Mouse (Mus musculus) hindbrain, embryonic 15.5 days (tissue): ENCODE measurements at regions not wholly inside any gene's neighbourhood (a gene's known extent, or its start where the extent isn't known, plus 50 kb on each side); places are given as distances from the start of the nearest gene placed in this dataset.

Experiments used
- ATAC-seq: fragments of 200-750 bp; cut with Nextera tagmentation; 2 replicates; pipeline ENCODE4 v1.8.0; 2017; ENCODE audit warnings: low read depth, moderate number of reproducible peaks, moderate TSS enrichment; ENCODE audit not compliant: low FRiP score
- H3K27ac ChIP-seq: fragments of 300-500 bp; sonication (generic); replicated peaks from 2 replicates; pipeline ENCODE4 v1.5.1; 2015; ENCODE audit warnings: mild to moderate bottlenecking, inconsistent platforms
- H3K27me3 ChIP-seq: fragments of 300-500 bp; sonication (generic); 2 replicates; pipeline ENCODE4 v1.6.1; 2015; ENCODE audit warnings: control low read depth, inconsistent platforms
- H3K36me3 ChIP-seq: fragments of 300-500 bp; sonication (generic); 2 replicates; pipeline ENCODE4 v1.6.1; 2015; ENCODE audit warnings: control low read depth, inconsistent platforms
- H3K4me1 ChIP-seq: fragments of 300-500 bp; sonication (generic); replicated peaks from 2 replicates; pipeline ENCODE4 v1.6.1; 2015; ENCODE audit warnings: control low read depth, inconsistent platforms
- H3K4me2 ChIP-seq: fragments of 300-500 bp; sonication (generic); 2 replicates; pipeline ENCODE4 v1.6.1; 2015; ENCODE audit warnings: moderate library complexity, mild to moderate bottlenecking, inconsistent platforms
- H3K4me3 ChIP-seq: fragments of 300-500 bp; sonication (generic); 2 replicates; pipeline ENCODE4 v1.5.1; 2015; ENCODE audit warnings: mild to moderate bottlenecking, inconsistent platforms
- H3K9ac ChIP-seq: fragments of 300-500 bp; sonication (generic); 2 replicates; pipeline ENCODE4 v1.6.1; 2015; ENCODE audit warnings: inconsistent platforms
- H3K9me3 ChIP-seq: fragments of 300-500 bp; sonication (generic); 2 replicates; pipeline ENCODE4 v1.6.1; 2016; ENCODE audit warnings: control low read depth, inconsistent platforms
- WGBS: fragments of 180-500 bp; shearing (Covaris S2); methylation state at CpG from one replicate; pipeline ENCODE4 v1.1.7; 2015; 5-methylcytosine and 5-hydroxymethylcytosine counted together

- peak; percentile 28 for ATAC-seq
- peak overlapping the region; percentile 51 for H3K4me3 ChIP-seq
- H3K9ac ChIP-seq = peak overlapping the region; percentile 72
- H3K9me3 ChIP-seq = no peaks in the 10 kb centered on the region
- no peaks in the 10 kb centered on the region for H3K36me3 ChIP-seq
- WGBS = 1% methylated on average over 17 of the region's 17 CpGs
- no peaks in the 10 kb centered on the region for H3K27me3 ChIP-seq
- H3K4me1 ChIP-seq = peaks cover 18% of the 10 kb centered on the region
- H3K27ac ChIP-seq = peak overlapping the region; percentile 97
- H3K4me2 ChIP-seq = peak overlapping the region; percentile 81
Observed at GRCm38 (mm10) chr17:4908572-4908965, 85.6 kb upstream of the Arid1b start.

GRCm38 (mm10) chr17:4910182-4910581 lies 84.0 kb upstream of the Arid1b start:
- 84% methylated on average over 5 of the region's 5 CpGs for WGBS
- H3K27me3 ChIP-seq = no peaks in the 10 kb centered on the region
- no peaks in the 10 kb centered on the region for H3K9me3 ChIP-seq
- H3K4me1 ChIP-seq = peaks cover 18% of the 10 kb centered on the region
- H3K27ac ChIP-seq = no peak overlapping the region
- no peak for ATAC-seq
- H3K4me2 ChIP-seq = no peak overlapping the region
- H3K4me3 ChIP-seq = no peak overlapping the region
- no peaks in the 10 kb centered on the region for H3K36me3 ChIP-seq
- H3K9ac ChIP-seq = no peak overlapping the region

DNA sequence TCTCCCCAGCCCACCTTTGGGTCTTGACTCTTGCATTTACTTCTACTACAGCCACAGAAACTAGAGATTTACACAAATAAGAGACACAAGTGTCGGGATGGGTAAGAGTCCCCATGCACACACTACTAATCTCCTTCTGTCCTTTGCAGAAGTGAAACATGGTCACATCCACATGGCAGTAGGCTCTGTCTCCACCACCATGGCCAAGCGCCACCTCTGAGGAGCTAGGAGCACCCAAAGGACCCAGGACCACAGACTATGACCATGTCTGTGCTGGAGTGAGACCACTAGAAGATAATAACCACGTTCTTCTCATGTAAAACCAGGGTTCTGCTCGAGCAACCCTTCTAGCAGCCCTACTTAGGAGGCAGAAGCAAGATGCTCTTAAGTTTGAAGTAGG lies 81.1 kb upstream of the Arid1b start:
- Histone ChIP-seq H3K4me2 (no peak overlapping the region), H3K36me3 (no peaks in the 10 kb centered on the region), H3K4me3 (no peak overlapping the region), H3K27me3 (no peaks in the 10 kb centered on the region), H3K27ac (no peak overlapping the region), H3K9me3 (no peaks in the 10 kb centered on the region), H3K9ac (no peak overlapping the region), H3K4me1 (0 out of 2 replicates have a peak, but pooled peaks cover 5% of the 10 kb centered on the region)
- WGBS = 82% methylated on average over 4 of the region's 4 CpGs
- ATAC-seq = no peak

GRCm38 (mm10) chr17:4919866-4920495 lies 74.2 kb upstream of the Arid1b start:
- H3K4me2 ChIP-seq = no peak overlapping the region
- H3K36me3 ChIP-seq = no peaks in the 10 kb centered on the region
- 86% methylated on average over 6 of the region's 6 CpGs for WGBS
- H3K27ac ChIP-seq = no peak overlapping the region
- no peak for ATAC-seq
- no peak overlapping the region for H3K9ac ChIP-seq
- no peaks in the 10 kb centered on the region for H3K27me3 ChIP-seq
- H3K4me3 ChIP-seq = no peak overlapping the region
- no peaks in the 10 kb centered on the region for H3K4me1 ChIP-seq
- H3K9me3 ChIP-seq = no peaks in the 10 kb centered on the region

DNA sequence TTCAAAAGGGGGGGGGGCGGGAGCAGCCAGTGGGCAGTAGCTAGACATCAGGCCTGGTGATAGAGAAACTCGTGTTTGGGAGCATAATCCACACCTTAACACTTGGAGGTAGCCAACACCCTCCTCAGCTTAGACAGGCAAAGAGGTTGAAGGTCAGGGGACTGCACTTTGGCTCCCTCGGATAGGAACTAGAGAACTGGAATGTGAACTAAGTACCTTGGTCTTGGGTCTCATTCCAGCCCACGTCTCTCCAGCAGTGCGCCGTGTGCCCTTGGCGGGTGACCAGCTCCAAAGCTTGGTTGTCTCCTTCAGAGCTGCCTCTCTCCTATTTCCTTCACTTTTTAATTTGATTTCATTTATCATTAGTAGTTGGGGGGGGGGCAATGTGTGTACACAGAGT lies 73.0 kb upstream of the Arid1b start:
- Histone ChIP-seq H3K36me3 (no peaks in the 10 kb centered on the region), H3K9ac (no peak overlapping the region), H3K27me3 (no peaks in the 10 kb centered on the region), H3K27ac (no peak overlapping the region), H3K4me3 (no peak overlapping the region), H3K4me2 (no peak overlapping the region), H3K9me3 (no peaks in the 10 kb centered on the region), H3K4me1 (no peaks in the 10 kb centered on the region)
- ATAC-seq = no peak
- 85% methylated on average over 7 of the region's 7 CpGs for WGBS

DNA sequence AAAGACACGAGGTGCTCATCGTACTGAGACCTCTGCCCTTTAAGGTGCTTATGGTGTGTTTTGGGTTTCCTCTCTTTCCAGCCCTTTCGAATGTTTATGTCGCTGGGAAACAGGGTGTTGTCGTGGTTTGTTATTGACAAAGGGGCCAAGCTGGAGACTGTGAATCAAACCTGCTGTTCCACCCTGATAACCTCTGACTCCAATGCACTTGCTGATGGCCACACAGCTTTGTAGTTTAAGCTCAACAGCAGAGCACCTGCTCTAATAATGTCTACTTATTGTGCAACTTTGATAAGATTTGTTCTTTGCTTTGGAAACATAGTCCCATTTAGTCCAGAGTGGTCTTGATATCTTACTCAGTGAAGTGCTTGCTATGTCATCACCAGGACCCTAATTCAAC lies 65.5 kb upstream of the Arid1b start:
- no peak overlapping the region for H3K4me2 ChIP-seq
- ATAC-seq = no peak
- H3K9ac ChIP-seq = no peak overlapping the region
- H3K4me1 ChIP-seq = no peaks in the 10 kb centered on the region
- no peaks in the 10 kb centered on the region for H3K36me3 ChIP-seq
- no peak overlapping the region for H3K4me3 ChIP-seq
- H3K27ac ChIP-seq = no peak overlapping the region
- H3K27me3 ChIP-seq = no peaks in the 10 kb centered on the region
- 80% methylated on average over 5 of the region's 5 CpGs for WGBS
- no peaks in the 10 kb centered on the region for H3K9me3 ChIP-seq

- no peaks in the 10 kb centered on the region for H3K27me3 ChIP-seq
- no peaks in the 10 kb centered on the region for H3K9me3 ChIP-seq
- ATAC-seq = no peak
- 88% methylated on average over 5 of the region's 5 CpGs for WGBS
- H3K27ac ChIP-seq = no peak overlapping the region
- no peak overlapping the region for H3K9ac ChIP-seq
- no peak overlapping the region for H3K4me3 ChIP-seq
- H3K4me2 ChIP-seq = no peak overlapping the region
- no peaks in the 10 kb centered on the region for H3K4me1 ChIP-seq
- H3K36me3 ChIP-seq = no peaks in the 10 kb centered on the region
Observed at GRCm38 (mm10) chr17:4935268-4935667, 58.9 kb upstream of the Arid1b start.

DNA sequence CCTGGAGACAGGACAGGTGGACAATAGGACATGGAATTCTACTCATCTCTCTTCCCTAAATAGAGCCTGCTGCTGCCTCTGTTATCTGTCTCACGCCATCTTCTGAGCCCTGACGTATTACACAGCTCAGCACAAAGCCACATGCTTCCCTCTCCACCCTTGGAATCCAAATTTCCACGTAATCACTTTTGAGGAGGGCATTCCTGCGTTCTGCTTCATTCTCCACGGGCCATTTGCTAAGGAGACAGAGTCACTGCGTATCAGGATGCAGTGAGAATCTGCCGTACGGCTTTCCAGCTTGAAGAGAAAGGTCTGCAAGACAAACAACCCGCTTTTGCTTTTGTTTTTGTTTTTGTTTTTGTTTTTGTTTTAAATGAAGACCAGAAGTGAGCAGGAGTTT lies 53.5 kb upstream of the Arid1b start:
- H3K27me3 ChIP-seq = no peaks in the 10 kb centered on the region
- H3K27ac ChIP-seq = no peak overlapping the region
- H3K4me1 ChIP-seq = peaks cover 2% of the 10 kb centered on the region
- H3K4me3 ChIP-seq = no peak overlapping the region
- no peaks in the 10 kb centered on the region for H3K9me3 ChIP-seq
- WGBS = 32% methylated on average over 9 of the region's 9 CpGs
- no peak overlapping the region for H3K9ac ChIP-seq
- no peak for ATAC-seq
- no peak overlapping the region for H3K4me2 ChIP-seq
- no peaks in the 10 kb centered on the region for H3K36me3 ChIP-seq

DNA sequence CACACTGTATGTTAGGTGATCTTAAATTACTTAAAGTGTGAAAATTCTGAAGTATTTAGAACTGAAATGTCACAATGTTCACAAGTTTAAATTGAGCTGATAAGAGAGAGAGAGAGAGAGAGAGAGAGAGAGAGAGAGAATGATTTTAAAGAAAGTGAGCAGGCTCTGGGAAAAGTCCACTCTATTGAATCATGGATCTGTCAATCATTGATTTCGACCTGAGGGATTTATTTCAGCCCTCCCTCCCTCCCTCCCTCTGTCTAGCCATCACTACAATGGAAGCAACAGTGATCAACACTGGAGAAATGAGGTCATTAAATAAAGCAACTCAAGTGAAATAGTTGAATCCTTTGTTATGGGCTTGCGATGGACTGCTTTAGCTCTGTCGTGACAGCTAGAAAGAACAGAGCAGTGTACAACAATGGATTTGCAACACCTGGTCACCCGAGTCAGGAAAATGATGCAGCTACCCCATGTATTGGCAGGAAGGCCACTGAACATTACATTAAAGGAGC lies 52.8 kb upstream of the Arid1b start:
- Histone ChIP-seq H3K27ac (no peak overlapping the region), H3K9me3 (no peaks in the 10 kb centered on the region), H3K9ac (no peak overlapping the region), H3K4me1 (peaks cover 8% of the 10 kb centered on the region), H3K36me3 (no peaks in the 10 kb centered on the region), H3K27me3 (no peaks in the 10 kb centered on the region), H3K4me3 (no peak overlapping the region), H3K4me2 (no peak overlapping the region)
- ATAC-seq = no peak
- WGBS = 40% methylated on average over 4 of the region's 4 CpGs

DNA sequence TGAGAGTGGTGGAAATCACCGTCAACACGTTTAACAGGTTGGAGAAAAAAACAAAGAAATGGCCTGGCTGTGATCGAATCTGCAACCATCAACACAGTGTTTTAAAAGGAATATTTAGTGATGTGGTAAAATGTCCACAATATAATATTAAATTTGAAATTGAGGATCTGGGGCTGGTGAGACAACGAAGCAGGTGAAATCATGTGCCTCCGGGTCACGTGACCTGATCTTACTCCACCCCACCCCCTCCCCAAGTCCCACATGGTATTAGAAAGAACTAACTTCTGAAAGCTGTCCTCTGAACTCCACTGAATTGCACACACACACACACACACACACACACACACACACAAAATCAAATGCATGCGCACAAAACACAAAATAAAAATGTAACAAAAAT lies 51.3 kb upstream of the Arid1b start:
- no peak overlapping the region for H3K4me3 ChIP-seq
- no peak for ATAC-seq
- H3K9ac ChIP-seq = no peak overlapping the region
- no peaks in the 10 kb centered on the region for H3K27me3 ChIP-seq
- no peak overlapping the region for H3K27ac ChIP-seq
- no peak overlapping the region for H3K4me2 ChIP-seq
- H3K9me3 ChIP-seq = no peaks in the 10 kb centered on the region
- no peaks in the 10 kb centered on the region for H3K36me3 ChIP-seq
- H3K4me1 ChIP-seq = peaks cover 15% of the 10 kb centered on the region
- WGBS = 97% methylated on average over 7 of the region's 7 CpGs
